In genomic region chr6:116985147-116985737, GRCm38 (mm10) we compare ENCODE assay signal across 14 mouse cellular contexts.
"Had no signal": no experiment of that assay in that cellular context is flagged by ENCODE, and none has a peak within 500 bp of the region (broad histone marks: within the 10 kb centered on the region; RNA-seq: fewer than 3 reads in every experiment).

No protein-coding gene starts in this region.

- H3K4me2 ChIP-seq: kidney, embryonic 15.5 days; midbrain, embryonic 12.5 days; midbrain, embryonic 15.5 days had no signal

- ATAC-seq: intestine, postnatal 0 days; midbrain, embryonic 15.5 days had no signal

- H3K27ac ChIP-seq: kidney, embryonic 15.5 days; liver, embryonic 14.5 days; macrophage; midbrain, embryonic 12.5 days; midbrain, embryonic 15.5 days had no signal

- H3K9ac ChIP-seq: kidney, embryonic 15.5 days; liver, embryonic 14.5 days; midbrain, embryonic 12.5 days; midbrain, embryonic 15.5 days had no signal

- H3K4me1 ChIP-seq: midbrain, embryonic 15.5 days had no signal

- H3K27me3 ChIP-seq: midbrain, embryonic 12.5 days; midbrain, embryonic 15.5 days had no signal

- DNase-seq: kidney, adult 8-10 months; kidney, postnatal 14 days; kidney, postnatal 4 days; left cerebral cortex, postnatal 4 days; lung, adult 18-20 months; thymus, adult 18-20 months; thymus, postnatal 36 days had no signal

- H3K9me3 ChIP-seq: kidney, embryonic 15.5 days; midbrain, embryonic 12.5 days; midbrain, embryonic 15.5 days had no signal

- H3K36me3 ChIP-seq: kidney, embryonic 15.5 days; midbrain, embryonic 12.5 days; midbrain, embryonic 15.5 days had no signal

- H3K4me3 ChIP-seq: kidney, embryonic 15.5 days; midbrain, embryonic 12.5 days; midbrain, embryonic 15.5 days; myocyte had no signal
